Mouse (Mus musculus): ENCODE results near the gene Sec14l5.
"Not testable (repeated sequence)": the region's sequence is repeated elsewhere in the genome, so short reads cannot be mapped to it uniquely, and the experiment has no call there.

Gene Sec14l5

GRCm38 (mm10) chr16:5221403-5221802 is 74.5 kb downstream of the Sec14l5 start:
- no peak for DNase-seq

GRCm38 (mm10) chr16:5222140-5222539 is 75.2 kb downstream of the Sec14l5 start, which contains the start of gene AU021092:
TSS of gene AU021092 (minus strand) at chr16:5222299.
- peak; percentile 33 for DNase-seq

- DNase-seq, result peak; percentile 17
These were observed 79.6 kb downstream of the Sec14l5 start for GRCm38 (mm10) chr16:5226534-5226933.

DNA sequence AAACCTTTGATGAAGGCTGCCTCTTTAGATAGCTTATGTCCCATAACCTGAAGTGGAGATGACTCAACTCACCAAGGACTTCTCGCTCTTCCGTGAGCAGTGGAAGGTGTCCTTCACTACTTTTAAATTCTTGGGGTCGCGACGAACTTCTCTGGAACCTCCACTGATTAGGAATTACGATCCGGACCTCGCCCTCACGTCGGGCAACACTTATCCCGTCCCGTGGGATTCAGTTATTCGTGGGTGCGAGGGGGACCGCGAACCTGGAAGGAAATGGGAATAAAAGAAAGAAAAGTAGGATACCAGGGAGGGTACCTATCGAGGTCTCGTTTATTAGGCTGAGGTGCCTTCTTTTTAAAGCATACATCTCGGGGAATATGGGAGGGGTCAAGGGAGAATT is 80.6 kb downstream of the Sec14l5 start:
- DNase-seq, result not testable (repeated sequence)

- not testable (repeated sequence) for DNase-seq
These were observed 81.2 kb downstream of the Sec14l5 start for GRCm38 (mm10) chr16:5228103-5228502.

- DNase-seq, result no peak
These were observed 86.1 kb downstream of the Sec14l5 start for GRCm38 (mm10) chr16:5232982-5233381.

GRCm38 (mm10) chr16:5233418-5234313 is 86.8 kb downstream of the Sec14l5 start, which contains the start of gene Alg1:
TSS of gene Alg1 (plus strand) at chr16:5233621.
- DNase-seq, result peak; percentile 92

Data from kidney, adult 18-20 months (tissue).